Mouse (Mus musculus) cerebellum, postnatal 4 days (tissue): ENCODE results near the gene Becn1.

Source experiments
- DNase-seq, 2 experiments: peaks; one replicate each; pipeline ENCODE4 v3.0.0; 2022; ENCODE audit warnings: low spot score in 2 of 2, mixed read lengths in 1 of 2

Gene Becn1

DNA sequence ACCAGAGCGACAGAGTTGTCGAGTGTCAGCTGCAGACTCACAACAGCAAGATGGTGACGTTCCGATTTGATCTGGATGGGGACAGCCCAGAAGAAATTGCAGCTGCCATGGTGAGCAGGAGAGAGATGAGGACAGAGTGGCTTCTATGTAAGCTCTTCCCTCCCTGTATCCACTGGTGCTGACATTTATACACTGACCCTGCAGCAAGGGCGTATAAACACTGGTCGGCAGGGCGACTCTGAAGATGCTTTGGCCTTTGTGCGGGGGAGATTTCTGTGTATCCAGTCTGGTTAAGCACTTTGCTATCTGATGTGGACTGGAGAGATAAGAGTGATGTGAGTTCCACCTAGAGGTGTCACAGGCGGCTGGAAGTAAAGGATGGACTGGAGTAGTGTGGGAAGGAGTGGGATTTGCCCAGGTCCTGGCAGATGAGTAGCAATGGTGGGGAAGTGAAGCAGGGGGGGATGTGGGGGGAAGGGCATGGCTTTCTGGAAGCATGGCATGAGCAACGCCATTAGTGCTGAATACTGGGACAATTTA lies 32.4 kb downstream of the Becn1 start:
- no peak for DNase-seq

DNA sequence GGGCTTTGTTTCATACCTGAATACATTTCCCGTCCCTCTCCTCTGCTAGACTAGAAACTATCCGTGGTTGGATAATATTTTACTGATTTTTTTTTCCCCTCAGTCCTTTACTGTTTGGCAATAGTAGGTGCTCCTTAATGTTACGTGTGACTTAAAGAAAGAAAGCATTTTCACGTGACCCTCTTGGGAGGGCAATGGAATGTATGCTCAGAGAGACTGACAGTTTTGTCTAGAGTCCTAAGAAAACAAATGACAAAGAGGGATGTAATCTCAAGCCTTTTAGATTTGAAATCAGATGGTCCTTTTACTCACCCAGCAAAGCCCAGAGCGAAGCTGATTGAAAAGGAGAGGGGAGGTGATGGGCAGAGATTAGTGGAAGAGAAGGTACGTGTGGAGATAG lies 36.2 kb downstream of the Becn1 start:
- DNase-seq: no peak

GRCm38 (mm10) chr11:101264954-101265471 lies 37.1 kb downstream of the Becn1 start:
- DNase-seq: no peak

DNA sequence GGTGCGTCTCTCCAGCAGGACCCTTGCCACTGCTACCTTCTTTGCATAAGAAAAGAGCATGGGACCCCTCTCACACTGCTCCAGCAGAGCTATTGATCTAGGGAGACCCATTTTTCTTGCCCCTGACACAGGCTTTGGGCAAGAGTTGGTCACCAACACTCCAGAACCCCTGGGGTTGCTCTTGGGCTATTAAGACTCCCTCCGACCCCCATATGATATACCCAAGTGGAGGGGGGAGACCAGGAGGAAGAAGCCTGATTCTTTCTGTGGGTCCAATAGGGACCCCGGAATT lies 38.2 kb downstream of the Becn1 start:
- DNase-seq: no peak

DNA sequence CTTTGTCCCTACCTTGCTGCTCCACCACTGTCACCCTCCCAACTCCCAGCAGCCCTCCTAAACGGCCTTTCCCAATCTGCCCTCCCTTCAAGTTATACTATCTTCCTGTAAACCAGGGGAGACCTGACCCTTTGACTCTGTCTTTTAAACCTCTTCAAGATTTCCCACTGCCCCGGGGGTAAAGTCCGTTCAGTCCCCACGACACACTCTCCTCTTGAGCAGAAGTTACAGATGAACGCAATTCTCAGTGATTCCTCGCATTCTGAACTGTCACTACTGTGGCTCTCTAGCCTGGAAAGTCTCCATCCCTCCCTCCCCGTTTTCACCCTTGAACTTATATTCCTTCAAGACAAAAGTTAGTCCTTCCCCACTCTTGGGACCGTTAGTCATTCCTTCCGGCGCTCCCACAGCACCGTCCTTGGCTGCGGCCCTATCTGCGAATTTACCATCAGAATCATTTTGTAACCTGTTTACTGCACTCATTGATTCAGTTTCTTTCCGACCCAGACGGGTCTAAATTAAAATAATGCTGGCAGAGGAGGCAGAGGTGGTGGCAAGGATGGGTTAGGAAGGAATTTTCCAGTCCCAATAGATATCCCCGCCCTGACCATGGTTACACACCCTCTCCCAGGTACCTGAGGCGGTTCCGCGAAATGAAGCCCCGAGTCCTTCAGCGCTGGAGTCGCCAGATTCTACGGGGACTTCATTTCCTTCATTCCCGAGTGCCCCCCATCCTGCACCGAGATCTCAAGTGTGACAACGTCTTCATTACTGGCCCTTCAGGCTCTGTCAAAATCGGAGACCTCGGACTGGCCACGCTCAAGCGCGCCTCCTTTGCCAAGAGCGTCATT lies 38.7 kb downstream of the Becn1 start:
- DNase-seq: no peak

- no peak for DNase-seq
These were observed 39.7 kb downstream of the Becn1 start for GRCm38 (mm10) chr11:101262272-101262967.

- no peak for DNase-seq
These were observed 41.2 kb downstream of the Becn1 start for GRCm38 (mm10) chr11:101260826-101261380.

DNA sequence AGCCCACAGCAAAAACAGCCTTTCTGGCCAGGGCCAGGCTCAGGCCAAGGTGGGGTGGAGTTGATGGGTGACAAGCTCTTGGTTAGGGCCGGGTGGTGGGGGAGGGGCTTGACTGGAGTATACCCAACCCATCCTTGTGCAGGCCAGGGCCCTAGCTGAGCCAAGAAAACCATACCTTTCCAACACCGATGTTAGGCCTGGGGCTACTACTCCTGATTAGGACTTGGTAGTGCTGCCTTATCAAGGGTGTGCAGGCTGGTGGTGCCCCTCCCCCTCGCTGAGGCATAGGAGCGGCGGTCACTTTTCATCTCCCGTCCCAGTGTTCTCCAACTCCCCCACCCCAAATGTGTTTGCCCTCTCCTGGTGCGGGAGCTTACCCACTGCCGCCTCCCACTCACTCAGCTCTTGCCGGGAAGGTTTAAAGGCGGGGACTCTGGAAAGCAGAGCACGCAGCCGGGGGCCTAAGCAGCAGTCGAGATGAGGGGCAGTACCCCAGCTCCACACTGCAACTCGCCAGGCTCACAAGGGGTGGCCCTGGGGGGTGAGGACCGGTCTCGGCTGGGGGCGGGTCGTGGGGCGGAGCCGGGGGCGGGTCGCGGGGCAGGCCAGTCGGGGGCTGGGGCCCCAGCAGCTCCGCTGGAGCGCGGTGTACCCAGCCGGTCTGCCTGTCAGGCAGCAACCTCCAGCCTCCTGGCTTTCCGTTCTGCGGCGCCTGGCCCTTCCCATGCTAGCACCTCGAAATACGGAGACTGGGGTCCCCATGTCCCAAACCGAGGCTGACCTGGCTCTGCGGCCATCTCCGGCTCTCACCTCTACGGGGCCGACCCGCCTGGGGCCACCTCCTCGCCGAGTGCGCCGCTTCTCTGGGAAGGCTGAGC lies 41.9 kb downstream of the Becn1 start, which contains the start of gene Wnk4:
Gene Wnk4 (plus strand): TSS at position 620 of the 878 bp plus-strand sequence.
- peak; percentile 28 to 34 for DNase-seq

GRCm38 (mm10) chr11:101259261-101259712 lies 42.8 kb downstream of the Becn1 start:
- DNase-seq: no peak

DNA sequence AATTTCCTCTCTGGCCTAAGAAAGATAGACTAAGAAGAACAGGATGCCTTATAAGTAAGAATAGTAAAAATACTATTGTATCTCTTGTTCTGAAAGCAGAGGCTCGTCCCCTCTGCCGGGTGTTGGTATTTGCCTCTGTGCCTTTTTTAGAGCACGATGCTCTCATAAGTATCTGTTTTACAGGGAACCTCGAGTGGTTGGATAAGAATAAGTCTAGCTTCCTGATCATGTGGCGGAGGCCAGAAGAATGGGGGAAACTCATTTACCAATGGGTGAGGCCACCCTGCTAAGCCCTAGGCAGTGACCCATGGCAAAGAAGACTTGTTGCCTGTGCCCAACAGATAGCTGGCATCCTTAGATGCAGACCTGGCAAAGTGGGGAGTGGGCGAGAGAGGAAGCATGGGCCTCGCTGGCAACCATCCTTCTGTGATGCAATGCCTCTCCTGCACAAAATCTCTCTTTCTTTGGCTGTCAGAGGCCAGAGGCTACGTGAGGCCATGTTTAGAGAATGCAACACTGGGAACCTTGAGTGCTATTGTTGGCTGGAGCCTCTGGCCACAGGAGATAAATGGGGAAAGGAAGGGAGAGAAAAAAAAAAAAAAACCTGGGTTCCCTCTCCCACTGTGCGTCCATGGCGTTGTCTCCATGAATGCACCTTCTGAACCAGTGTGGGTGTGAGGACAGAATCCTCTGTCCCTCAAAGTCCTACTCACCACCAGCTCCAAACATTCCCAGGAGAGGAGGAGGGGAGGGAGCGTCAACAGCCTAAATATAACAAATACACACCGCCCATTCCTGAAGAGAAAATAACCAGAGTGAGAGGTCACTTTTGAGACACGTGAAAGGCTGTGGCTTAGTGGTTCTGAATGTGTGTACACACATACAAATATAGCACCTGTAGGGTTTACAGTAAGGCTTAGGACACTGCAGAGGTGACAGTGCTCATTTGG lies 46.0 kb downstream of the Becn1 start:
- no peak for DNase-seq

- DNase-seq: peak; percentile 60 to 83
These were observed 48.3 kb downstream of the Becn1 start, which contains the start of gene Vps25 for GRCm38 (mm10) chr11:101253613-101254389. Gene Vps25 (plus strand): TSS chr11:101253707.

- DNase-seq: no peak
These were observed 49.1 kb downstream of the Becn1 start for GRCm38 (mm10) chr11:101252941-101253340.

DNA sequence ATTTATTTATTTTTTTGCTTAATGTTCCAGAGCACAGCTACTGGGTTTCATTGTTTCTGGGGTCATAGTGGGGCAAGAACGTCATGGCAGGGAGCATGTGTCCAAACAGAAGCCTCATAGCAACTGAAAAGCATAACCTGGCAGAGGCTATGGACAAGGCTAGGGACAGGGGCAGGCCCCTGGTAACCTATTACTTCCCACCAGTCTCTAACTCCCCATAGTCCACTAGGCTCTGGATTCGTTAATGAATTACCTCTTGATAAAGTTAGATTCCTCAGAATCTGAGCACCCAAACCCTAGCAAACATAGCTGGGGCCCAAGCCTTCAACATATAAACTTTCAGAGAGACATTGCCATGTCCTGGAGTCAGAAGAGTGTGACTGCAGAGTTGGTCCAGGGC lies 51.1 kb downstream of the Becn1 start:
- DNase-seq: no peak

- peak in 1 of 2 experiments; percentile 49 for DNase-seq
These were observed 53.7 kb downstream of the Becn1 start for GRCm38 (mm10) chr11:101248258-101248994.

GRCm38 (mm10) chr11:101247521-101248030 lies 54.5 kb downstream of the Becn1 start:
- no peak for DNase-seq

GRCm38 (mm10) chr11:101246702-101247012 lies 55.4 kb downstream of the Becn1 start:
- DNase-seq: no peak

DNA sequence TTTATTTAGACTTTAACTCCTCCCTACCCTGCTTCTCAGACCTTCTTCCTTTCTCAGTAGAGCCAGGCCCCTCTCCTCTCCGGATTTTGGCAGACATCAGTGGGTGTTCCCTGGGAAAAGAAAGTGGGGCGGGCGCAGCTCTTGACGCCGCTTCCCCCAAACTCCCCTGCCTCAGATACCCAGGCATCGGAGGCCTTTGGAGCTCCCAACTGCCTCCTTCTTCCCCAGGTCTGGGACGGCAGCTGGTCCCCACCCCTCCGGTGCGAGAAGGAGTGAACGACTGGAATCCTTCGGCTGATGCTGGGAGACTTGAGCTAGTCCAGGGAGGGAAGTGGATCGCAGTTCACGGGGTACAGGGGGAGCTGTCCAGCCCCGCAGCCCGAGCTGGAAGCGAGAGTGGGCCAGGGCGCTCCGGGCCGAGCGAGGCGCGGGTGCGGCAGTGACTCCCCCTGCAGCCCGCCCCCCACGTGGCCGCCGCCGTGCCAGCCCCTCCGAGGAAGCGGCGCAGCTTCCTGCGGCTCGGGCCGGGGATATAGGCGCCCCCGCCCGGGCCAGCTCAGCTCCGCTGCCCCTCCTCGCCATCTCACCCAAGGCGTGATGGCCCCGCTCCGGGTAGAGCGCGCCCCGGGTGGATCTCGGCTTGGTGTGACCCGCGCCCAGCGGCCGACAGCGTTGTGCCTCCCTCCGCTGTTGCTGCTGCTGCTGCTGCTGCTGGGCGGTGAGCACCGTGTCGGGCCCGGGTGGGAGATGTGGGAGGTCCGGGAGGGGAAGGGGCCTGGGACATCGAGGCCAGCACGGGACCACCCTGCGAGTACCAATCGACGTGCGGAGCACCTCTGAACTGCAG lies 56.0 kb downstream of the Becn1 start, which contains the start of gene Ramp2:
Gene Ramp2 (plus strand): TSS at position 174 of the 847 bp plus-strand sequence.
- peak in 1 of 2 experiments; percentile 37 for DNase-seq
